Mouse (Mus musculus): Measurements from ENCODE around the gene Vipr1.
"Not testable (repeated sequence)": the region's sequence is repeated elsewhere in the genome, so short reads cannot be mapped to it uniquely, and the experiment has no call there.

- not testable (repeated sequence) for TF ChIP-seq ZNF384 (IDR thresholded peaks at IDR 0.05; ENCODE audit: low read depth, low read length); ZC3H11A (IDR thresholded peaks at IDR 0.05; ENCODE audit: borderline replicate concordance, low read depth, low read length); MAFK (IDR thresholded peaks at IDR 0.05; ENCODE audit: insufficient read depth, low read depth, low read length)
These were observed 48.7 kb upstream of the Vipr1 start for GRCm38 (mm10) chr9:121593768-121594167.
